Mouse (Mus musculus): ENCODE results near the gene Rp9. TPM values are rescaled to one million over a fixed set of nuclear protein-coding genes. Genes with fewer than 3 reads are reported as not detected.

The Rp9 gene
- polyA plus RNA-seq, 1 experiment from 2014 or later = 56.0 TPM

DNA sequence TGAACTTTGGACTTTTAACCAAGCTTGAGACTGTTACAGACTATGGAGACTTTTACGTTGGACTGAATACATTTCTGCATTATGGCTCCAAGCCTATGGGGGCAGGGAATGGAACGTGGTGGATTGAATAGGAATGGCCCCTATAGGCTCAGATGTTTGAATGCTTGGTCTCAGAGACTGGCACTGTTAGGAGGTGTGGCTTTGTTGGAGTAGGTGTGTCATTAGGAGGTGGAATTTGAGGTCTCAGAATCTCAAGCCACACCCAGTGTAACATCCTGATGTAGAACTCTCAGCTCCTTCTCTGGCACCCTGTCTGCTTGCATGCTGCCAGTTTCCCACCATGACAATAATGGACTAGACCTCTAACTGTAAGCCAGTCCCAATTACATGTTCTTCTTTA, 36.3 kb downstream of the Rp9 start:
- WGBS = 76% methylated on average over 2 of the region's 2 CpGs
- Histone ChIP-seq H3K27me3 (ENCODE audit: control insufficient read depth, insufficient read depth, low read length) (no peaks in the 10 kb centered on the region), H3K4me3 (ENCODE audit: low read depth, low read length) (no peak overlapping the region), H3K9ac (ENCODE audit: low read depth, low read length) (no peak overlapping the region), H3K9me3 (ENCODE audit: control insufficient read depth, low read length) (no peaks in the 10 kb centered on the region), H3K27ac (ENCODE audit: low read depth, low read length) (no peak overlapping the region), H3K36me3 (ENCODE audit: control insufficient read depth, insufficient read depth, low read length) (no peaks in the 10 kb centered on the region), H3K4me2 (replicated peaks; ENCODE audit: low read depth, low read length) (no peak overlapping the region), H3K4me1 (replicated peaks; ENCODE audit: control insufficient read depth, insufficient read depth, low read length) (no peaks in the 10 kb centered on the region)
- DNase-seq (ENCODE audit: low spot score) (no peak), ATAC-seq (ENCODE audit: low FRiP score) (no peak)

DNA sequence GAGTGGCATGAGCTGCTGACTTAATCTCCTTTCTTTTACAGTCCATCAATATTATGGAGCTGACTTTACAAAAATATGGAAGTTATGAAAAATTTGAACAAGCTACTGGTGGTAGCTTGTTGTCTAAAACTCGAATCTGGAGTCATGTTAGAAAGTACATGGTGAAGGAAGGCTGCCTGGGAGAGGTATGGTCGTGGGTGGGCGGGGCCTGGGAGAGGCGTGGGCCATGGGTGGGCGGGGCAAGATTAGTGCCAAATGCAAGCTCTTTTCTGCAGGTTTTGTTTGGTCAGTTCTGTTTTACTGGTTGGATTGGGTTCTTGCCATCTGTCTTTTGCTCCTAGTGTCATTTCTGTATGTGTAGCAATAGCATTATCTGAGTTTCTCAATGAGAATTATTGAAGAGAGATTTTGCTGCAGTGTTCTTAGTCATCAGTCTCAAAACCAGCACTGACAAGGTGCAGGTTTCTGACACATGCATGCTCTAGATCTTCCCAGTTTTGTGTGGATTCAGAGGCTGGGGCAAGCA, 39.2 kb downstream of the Rp9 start:
- ATAC-seq (ENCODE audit: low FRiP score) (no peak), DNase-seq (ENCODE audit: low spot score) (no peak)
- 48% methylated on average over 5 of the region's 5 CpGs for WGBS
- Histone ChIP-seq H3K9ac (ENCODE audit: low read depth, low read length) (no peak overlapping the region), H3K27me3 (ENCODE audit: control insufficient read depth, insufficient read depth, low read length) (no peaks in the 10 kb centered on the region), H3K36me3 (ENCODE audit: control insufficient read depth, insufficient read depth, low read length) (no peaks in the 10 kb centered on the region), H3K4me3 (ENCODE audit: low read depth, low read length) (no peak overlapping the region), H3K4me2 (replicated peaks; ENCODE audit: low read depth, low read length) (no peak overlapping the region), H3K9me3 (ENCODE audit: control insufficient read depth, low read length) (no peaks in the 10 kb centered on the region), H3K4me1 (replicated peaks; ENCODE audit: control insufficient read depth, insufficient read depth, low read length) (no peaks in the 10 kb centered on the region), H3K27ac (ENCODE audit: low read depth, low read length) (no peak overlapping the region)

DNA sequence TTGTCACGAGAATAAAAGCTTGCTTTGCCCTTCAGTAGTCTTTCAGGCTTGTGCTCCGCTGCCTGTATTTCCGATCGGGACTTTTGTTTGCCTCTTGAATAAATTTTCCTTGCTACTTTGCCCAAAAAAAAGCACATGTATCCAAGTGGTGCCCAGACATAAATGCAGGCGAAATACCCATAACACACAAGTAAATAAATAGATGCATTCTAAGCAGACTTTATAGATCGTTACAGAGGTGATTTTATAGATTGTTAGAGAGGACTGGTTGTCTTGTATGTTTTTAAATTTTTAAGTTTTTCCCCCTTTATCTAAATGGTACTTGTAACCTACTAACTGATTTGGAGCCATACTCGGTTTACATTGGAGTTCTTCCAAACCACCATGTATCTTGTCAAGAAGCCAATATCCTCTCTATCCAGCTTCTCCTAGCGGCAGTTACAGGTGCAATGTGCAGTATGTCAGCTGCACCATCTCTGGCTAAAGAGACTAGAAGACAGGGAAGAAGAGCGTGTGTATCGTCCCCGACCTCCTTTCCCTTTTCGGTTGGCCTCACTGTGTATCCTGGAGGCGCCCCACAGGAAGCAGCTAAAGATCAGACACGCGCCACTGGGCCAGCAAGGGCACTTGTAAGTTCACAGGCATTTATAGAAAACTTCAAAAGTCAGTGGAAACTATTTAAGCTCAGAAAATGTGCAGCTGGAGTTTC, 39.9 kb downstream of the Rp9 start:
- H3K36me3 ChIP-seq (ENCODE audit: control insufficient read depth, insufficient read depth, low read length) = no peaks in the 10 kb centered on the region
- no peaks in the 10 kb centered on the region for H3K4me1 ChIP-seq (replicated peaks; ENCODE audit: control insufficient read depth, insufficient read depth, low read length)
- DNase-seq (ENCODE audit: low spot score) = no peak
- H3K27ac ChIP-seq (ENCODE audit: low read depth, low read length) = no peak overlapping the region
- no peaks in the 10 kb centered on the region for H3K27me3 ChIP-seq (ENCODE audit: control insufficient read depth, insufficient read depth, low read length)
- no peak overlapping the region for H3K4me2 ChIP-seq (replicated peaks; ENCODE audit: low read depth, low read length)
- H3K9me3 ChIP-seq (ENCODE audit: control insufficient read depth, low read length) = no peaks in the 10 kb centered on the region
- no peak overlapping the region for H3K9ac ChIP-seq (ENCODE audit: low read depth, low read length)
- 74% methylated on average over 15 of the region's 15 CpGs for WGBS
- no peak for ATAC-seq (ENCODE audit: low FRiP score)
- H3K4me3 ChIP-seq (ENCODE audit: low read depth, low read length) = no peak overlapping the region

DNA sequence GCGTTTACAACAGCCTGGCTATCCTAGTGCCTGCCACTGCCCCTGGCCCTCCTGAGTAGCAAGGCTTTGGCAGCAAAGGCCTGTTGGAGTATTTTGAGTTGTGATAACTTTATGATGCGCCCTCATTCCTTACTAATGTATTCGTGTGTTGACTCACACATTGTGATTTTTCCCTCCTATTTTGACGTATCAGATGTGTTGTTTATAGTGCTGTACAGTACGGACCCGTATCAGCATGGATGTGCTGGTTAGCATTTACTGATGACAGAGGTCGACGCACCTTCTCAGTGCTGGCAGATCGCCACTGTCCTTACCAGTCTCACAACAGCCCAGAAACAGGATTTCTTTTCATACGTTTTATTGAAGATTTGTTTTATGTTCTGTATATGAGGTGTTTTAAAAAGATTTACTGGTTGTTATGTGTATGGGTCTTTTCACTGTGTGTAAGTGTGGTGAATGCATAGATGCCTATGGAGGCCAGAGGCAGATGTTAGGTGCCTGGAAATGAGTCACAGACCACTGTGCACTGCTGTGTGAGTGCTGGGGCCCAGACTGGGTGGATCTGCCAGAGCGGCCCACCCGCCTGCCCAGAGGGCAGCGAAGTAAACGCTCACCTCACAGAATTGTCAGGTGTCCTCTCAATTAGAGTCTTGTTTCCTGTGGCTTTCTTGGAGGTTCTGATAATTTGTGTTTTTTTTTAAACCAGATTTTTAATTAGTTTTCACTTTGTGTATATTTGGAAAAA, 40.7 kb downstream of the Rp9 start:
- H3K9ac ChIP-seq (ENCODE audit: low read depth, low read length) = no peak overlapping the region
- H3K4me2 ChIP-seq (replicated peaks; ENCODE audit: low read depth, low read length) = no peak overlapping the region
- no peaks in the 10 kb centered on the region for H3K27me3 ChIP-seq (ENCODE audit: control insufficient read depth, insufficient read depth, low read length)
- ATAC-seq (ENCODE audit: low FRiP score) (no peak), DNase-seq (ENCODE audit: low spot score) (no peak)
- H3K4me3 ChIP-seq (ENCODE audit: low read depth, low read length) = no peak overlapping the region
- 84% methylated on average over 14 of the region's 14 CpGs for whole genome bisulfite sequencing
- no peaks in the 10 kb centered on the region for H3K36me3 ChIP-seq (ENCODE audit: control insufficient read depth, insufficient read depth, low read length)
- no peaks in the 10 kb centered on the region for H3K4me1 ChIP-seq (replicated peaks; ENCODE audit: control insufficient read depth, insufficient read depth, low read length)
- no peak overlapping the region for H3K27ac ChIP-seq (ENCODE audit: low read depth, low read length)
- no peaks in the 10 kb centered on the region for H3K9me3 ChIP-seq (ENCODE audit: control insufficient read depth, low read length)

DNA sequence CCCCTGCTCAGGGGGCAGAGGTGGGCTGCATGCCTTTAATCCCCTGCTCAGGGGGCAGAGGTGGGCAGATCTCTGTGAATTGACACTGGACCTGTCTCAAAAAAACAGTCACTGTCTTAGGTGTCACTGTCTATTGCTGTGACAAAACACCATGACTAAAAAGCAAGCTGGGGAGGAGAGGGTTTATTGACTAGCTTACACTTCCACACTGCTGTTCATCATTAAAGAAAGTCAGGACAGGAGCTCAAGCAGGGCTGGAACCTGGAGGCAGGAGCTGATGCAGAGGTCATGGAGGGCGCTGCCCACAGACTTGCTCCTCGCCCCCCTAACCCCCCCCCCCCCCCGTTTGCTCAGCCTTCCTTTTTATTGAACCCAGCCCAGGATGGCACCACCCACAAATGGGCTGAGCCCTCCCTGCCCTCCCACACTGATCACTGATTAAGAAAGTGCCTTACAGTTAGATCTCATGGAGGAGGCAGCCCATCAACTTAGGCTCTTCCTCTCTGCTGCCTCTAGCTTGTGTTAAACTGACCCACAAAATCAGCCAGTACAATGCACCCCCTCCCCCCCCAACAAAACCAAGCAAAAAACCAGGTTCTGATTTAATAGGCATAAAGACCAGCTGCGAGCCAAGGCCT, 41.4 kb downstream of the Rp9 start:
- H3K4me2 ChIP-seq (replicated peaks; ENCODE audit: low read depth, low read length) = no peak overlapping the region
- no peaks in the 10 kb centered on the region for H3K27me3 ChIP-seq (ENCODE audit: control insufficient read depth, insufficient read depth, low read length)
- no peaks in the 10 kb centered on the region for H3K9me3 ChIP-seq (ENCODE audit: control insufficient read depth, low read length)
- 22% methylated on average over 2 of the region's 4 CpGs for WGBS
- ATAC-seq (ENCODE audit: low FRiP score) (no peak), DNase-seq (ENCODE audit: low spot score) (no peak)
- no peak overlapping the region for H3K27ac ChIP-seq (ENCODE audit: low read depth, low read length)
- H3K9ac ChIP-seq (ENCODE audit: low read depth, low read length) = no peak overlapping the region
- no peaks in the 10 kb centered on the region for H3K36me3 ChIP-seq (ENCODE audit: control insufficient read depth, insufficient read depth, low read length)
- no peaks in the 10 kb centered on the region for H3K4me1 ChIP-seq (replicated peaks; ENCODE audit: control insufficient read depth, insufficient read depth, low read length)
- no peak overlapping the region for H3K4me3 ChIP-seq (ENCODE audit: low read depth, low read length)

DNA sequence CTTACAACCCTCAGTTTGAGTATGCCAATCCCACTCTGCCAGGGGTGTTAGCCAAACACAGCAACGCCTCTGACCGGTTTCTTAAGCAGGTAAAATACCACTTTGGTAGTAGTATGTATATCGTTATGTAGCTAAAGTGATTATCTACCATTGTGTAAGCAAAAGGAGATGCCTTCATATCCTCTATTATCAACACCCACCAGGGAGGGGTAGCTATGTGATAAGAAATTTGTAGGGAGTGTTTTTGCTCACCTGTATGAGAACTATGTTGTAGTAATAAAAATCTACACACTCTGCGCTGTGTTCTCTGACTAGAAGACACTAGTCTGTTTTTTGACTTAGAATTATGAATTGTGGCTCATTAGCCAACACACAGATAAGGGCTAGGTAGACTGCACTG, 44.8 kb downstream of the Rp9 start:
- WGBS = 98% methylated on average over 4 of the region's 4 CpGs
- Histone ChIP-seq H3K27me3 (ENCODE audit: control insufficient read depth, insufficient read depth, low read length) (no peaks in the 10 kb centered on the region), H3K4me2 (replicated peaks; ENCODE audit: low read depth, low read length) (no peak overlapping the region), H3K36me3 (ENCODE audit: control insufficient read depth, insufficient read depth, low read length) (no peaks in the 10 kb centered on the region), H3K27ac (ENCODE audit: low read depth, low read length) (no peak overlapping the region), H3K4me3 (ENCODE audit: low read depth, low read length) (no peak overlapping the region), H3K9me3 (ENCODE audit: control insufficient read depth, low read length) (no peaks in the 10 kb centered on the region), H3K4me1 (replicated peaks; ENCODE audit: control insufficient read depth, insufficient read depth, low read length) (no peaks in the 10 kb centered on the region), H3K9ac (ENCODE audit: low read depth, low read length) (no peak overlapping the region)
- ATAC-seq (ENCODE audit: low FRiP score) (no peak), DNase-seq (ENCODE audit: low spot score) (no peak)

DNA sequence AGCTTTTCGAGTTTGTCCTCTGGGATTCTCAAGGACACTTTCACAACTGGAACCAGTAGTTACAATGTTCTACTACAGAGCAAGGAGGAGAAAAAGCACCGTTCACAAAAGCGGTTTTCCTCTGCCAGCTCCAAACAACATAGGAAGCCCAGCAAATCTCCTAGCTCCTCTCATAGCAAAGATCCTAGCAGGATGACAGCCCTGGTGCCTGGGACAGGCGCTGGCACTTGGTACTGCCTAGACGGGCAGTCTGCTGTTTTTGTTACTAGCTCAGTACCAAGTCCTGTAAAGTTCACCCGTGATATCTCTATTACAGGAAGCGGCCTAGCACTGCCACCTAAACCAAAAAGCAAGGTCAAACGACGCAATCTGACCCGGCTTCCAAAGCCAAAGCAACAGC, 45.3 kb downstream of the Rp9 start:
- Histone ChIP-seq H3K9ac (ENCODE audit: low read depth, low read length) (no peak overlapping the region), H3K9me3 (ENCODE audit: control insufficient read depth, low read length) (no peaks in the 10 kb centered on the region), H3K27ac (ENCODE audit: low read depth, low read length) (no peak overlapping the region), H3K27me3 (ENCODE audit: control insufficient read depth, insufficient read depth, low read length) (no peaks in the 10 kb centered on the region), H3K36me3 (ENCODE audit: control insufficient read depth, insufficient read depth, low read length) (no peaks in the 10 kb centered on the region), H3K4me3 (ENCODE audit: low read depth, low read length) (no peak overlapping the region), H3K4me2 (replicated peaks; ENCODE audit: low read depth, low read length) (no peak overlapping the region), H3K4me1 (replicated peaks; ENCODE audit: control insufficient read depth, insufficient read depth, low read length) (no peaks in the 10 kb centered on the region)
- WGBS = 80% methylated on average over 10 of the region's 10 CpGs
- no peak for DNase-seq (ENCODE audit: low spot score)
- no peak for ATAC-seq (ENCODE audit: low FRiP score)

DNA sequence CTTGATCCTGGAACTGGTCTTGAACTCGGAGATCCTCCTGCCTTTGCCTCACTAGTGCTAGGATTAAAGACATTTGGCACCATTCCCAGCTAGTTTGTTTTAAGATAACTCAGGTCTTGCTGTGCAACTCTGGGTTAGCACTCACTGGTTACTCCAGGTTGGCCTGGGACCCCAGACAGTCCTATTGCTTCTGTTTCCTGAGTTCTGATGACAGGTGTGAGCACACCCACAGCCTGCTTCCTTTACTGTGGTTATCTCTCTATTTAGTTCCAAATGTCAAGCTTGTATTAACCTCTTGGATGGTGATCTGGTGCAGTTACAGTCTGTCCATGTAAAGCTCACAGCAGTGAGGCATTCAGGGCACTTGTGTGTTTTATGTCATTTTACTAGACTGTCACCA, 46.0 kb downstream of the Rp9 start:
- Histone ChIP-seq H3K4me2 (replicated peaks; ENCODE audit: low read depth, low read length) (no peak overlapping the region), H3K27me3 (ENCODE audit: control insufficient read depth, insufficient read depth, low read length) (no peaks in the 10 kb centered on the region), H3K36me3 (ENCODE audit: control insufficient read depth, insufficient read depth, low read length) (no peaks in the 10 kb centered on the region), H3K9me3 (ENCODE audit: control insufficient read depth, low read length) (no peaks in the 10 kb centered on the region), H3K4me3 (ENCODE audit: low read depth, low read length) (no peak overlapping the region), H3K4me1 (replicated peaks; ENCODE audit: control insufficient read depth, insufficient read depth, low read length) (no peaks in the 10 kb centered on the region), H3K27ac (ENCODE audit: low read depth, low read length) (no peak overlapping the region), H3K9ac (ENCODE audit: low read depth, low read length) (no peak overlapping the region)
- 79% methylated on average over 1 of the region's 1 CpGs for WGBS
- no peak for ATAC-seq (ENCODE audit: low FRiP score)
- DNase-seq (ENCODE audit: low spot score) = no peak
